Mouse (Mus musculus) kidney, postnatal 4 days (tissue): ENCODE data around the gene Cask.

Experiments
- DNase-seq, 2 experiments: peaks; one replicate each; pipeline ENCODE4 v3.0.0; 2021; ENCODE audit warnings: mixed read lengths in 2 of 2

The Cask gene

GRCm38 (mm10) chrX:13513864-13514263 lies 337.3 kb downstream of the Cask start:
- DNase-seq = no peak

DNA sequence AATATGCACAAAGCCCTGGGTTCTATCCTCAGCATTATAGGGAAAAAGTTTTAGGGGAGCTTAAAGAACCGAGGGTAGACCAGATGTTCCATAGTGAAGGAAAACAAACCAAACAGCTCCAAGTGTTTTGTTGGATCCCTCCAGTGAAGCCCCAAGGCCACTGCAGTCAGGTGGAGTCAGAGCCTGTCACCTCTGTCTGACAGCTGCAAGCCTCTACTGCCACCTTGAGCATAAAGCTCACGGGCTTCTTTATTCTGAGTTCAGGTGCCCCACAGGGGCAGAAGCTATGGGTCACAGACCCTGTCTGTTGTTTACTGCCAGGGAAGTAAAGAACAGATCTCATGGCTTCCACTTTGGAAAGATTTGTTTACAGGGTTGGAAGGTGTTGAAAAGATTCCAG lies 338.0 kb downstream of the Cask start:
- no peak for DNase-seq

- no peak for DNase-seq
Measured at GRCm38 (mm10) chrX:13506376-13506775, 344.8 kb downstream of the Cask start.

DNA sequence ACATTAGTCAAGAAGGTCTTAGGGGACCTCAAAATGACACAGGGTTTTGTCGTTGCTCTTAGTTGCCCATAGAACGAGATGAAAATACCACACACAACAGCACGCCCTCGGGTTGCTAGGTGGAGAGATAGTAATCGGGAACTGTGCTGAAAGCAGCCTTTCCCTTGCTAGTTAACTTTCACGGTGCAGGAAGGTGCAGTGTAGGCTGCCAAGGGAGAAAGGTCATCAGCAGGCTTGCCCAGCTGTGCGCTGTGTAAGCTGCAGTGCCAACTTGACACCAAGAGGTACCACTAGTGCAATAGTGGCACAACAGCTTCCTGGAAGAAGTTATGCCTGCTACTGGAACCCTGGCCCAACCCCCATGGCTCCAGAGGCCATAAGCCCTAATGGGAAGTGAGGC lies 346.8 kb downstream of the Cask start:
- no peak for DNase-seq

DNA sequence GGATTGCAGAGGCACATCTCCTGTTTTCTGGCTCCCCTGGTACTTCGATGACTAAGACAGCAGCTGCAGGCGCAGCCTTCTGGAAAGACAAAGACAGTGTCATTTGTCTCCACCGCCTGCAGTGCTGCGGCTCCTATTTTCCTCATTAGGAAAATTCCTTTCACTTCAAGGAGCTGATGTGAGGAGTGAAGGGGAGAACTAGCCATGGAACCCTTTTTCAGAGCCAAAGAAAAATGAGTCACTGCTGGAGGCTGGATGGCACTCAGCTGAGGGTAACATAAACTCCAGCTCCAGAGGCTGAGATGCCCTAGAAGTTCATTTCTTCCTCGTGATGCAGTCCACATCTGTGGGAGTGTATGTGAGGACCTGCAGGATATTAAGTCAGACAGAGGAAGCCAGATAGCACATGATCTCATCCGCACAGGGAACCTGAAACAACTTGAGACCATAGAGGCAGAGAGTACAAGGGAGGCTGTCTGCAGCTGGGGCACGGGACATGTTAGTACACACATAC lies 348.2 kb downstream of the Cask start:
- no peak for DNase-seq

DNA sequence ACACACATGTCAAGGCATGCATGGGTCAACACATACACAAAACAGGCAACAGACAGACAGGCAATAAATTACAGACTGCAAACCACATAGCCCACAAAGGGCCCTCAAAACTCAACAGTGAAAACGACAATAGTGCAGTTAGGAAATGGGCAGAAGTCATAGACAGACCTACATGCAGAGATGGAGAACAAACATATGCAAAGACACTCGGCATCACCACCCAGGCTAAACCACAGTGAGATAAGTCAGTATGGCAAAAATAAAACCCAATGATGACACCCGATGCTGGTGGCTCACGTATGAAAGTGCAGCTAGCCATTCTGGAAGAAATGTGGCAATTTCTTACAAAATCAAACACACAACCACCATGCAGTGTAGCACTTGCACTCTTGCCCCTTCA lies 350.9 kb downstream of the Cask start:
- no peak for DNase-seq

DNA sequence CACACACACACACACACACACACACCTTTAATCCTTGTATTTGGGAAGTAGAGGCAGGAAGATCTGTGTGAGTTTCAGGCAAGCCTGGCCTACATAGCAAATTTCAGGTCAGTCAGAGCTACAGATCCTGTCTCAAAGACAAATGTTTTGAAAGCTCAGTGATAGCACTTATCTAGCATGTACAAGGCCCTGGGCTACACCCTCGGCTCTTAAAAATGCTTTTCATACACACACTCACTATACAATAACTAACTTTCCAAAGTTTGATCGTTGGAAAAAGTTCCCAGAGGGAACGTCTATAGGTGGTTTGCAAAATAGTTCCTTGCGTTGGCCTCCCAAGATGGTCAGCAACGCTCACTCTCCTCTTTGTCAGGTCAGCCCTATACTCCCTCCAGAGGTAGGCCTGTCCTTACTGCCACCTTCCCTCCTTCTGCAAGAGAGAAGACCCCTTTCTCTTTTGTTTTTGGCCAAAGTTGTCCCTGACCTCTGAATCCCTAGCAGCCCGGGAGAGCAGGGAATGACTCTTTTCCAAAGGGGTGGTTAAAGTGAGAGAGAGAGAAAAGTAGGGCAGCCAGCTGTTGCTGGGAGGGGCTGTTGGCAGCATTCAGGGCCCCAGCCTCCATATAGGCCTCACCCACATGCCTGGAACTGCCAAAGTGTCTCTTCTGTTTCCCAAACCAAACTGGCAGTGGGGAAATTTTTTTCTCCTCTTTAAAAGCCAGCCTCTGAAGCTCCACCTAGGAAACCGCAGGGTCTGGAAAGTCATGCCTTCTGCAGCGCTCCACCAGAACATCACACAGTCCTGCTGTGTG lies 356.1 kb downstream of the Cask start:
- no peak for DNase-seq

DNA sequence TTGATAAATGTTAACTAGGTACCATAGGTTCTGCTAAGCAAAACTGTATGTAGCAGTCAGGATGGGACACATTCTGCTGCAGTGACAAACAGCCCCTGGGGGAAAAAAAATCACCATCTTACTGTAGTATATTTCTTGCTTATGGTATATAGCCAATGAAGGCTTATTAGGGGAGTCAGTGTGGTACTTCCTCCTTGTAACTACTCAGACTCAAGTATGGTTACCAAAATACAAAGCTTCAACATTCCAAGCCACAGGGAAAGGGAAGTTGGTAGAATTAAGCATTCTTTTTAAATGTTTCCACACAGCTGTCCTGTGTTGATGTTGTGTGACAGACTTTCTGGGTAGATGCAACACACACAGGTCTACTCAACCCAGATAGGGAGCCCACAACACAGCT lies 358.2 kb downstream of the Cask start:
- DNase-seq = no peak

- no peak for DNase-seq
Measured at GRCm38 (mm10) chrX:13490941-13491340, 360.2 kb downstream of the Cask start.

GRCm38 (mm10) chrX:13489761-13490160 lies 361.4 kb downstream of the Cask start:
- no peak for DNase-seq

DNA sequence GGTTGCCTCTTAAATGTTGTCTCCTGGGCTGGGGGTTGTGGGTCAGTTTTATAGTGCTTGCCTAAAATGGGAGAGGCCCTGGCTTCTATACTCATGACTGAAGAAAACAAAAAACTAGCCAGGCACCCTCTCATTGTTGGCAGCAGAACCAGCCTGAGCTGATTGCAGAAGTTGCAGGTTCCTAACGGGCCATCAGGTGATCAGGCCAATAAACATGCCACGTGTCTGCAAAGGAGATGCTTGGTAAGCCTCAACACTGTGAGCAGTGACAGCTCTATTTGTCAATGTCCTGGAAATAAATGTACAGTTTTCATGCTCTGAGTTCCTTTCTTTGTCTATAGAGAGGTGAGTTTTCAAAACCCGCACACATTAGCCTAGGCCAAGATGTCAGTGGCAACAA lies 362.2 kb downstream of the Cask start:
- DNase-seq = no peak

- no peak for DNase-seq
Measured at GRCm38 (mm10) chrX:13484447-13484846, 366.7 kb downstream of the Cask start.

DNA sequence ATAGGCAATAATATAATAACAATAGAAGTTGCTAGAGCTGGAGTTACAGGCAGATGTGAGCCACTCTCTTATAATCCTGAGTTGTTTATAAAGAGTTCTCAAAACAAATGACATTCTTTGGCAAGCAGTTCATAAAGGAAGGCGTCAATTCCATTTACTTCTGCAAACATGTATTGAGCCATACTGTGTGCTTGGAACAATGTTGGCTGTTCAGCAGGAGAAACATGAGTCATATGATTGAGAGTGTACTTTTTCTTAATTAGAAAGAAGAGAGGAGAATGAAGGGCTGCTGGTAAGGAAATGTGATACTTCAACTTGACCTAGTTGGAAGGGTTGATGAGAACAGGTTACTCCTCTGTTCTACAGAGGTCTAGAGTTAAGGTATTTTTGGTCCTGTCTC lies 368.6 kb downstream of the Cask start:
- DNase-seq = no peak

DNA sequence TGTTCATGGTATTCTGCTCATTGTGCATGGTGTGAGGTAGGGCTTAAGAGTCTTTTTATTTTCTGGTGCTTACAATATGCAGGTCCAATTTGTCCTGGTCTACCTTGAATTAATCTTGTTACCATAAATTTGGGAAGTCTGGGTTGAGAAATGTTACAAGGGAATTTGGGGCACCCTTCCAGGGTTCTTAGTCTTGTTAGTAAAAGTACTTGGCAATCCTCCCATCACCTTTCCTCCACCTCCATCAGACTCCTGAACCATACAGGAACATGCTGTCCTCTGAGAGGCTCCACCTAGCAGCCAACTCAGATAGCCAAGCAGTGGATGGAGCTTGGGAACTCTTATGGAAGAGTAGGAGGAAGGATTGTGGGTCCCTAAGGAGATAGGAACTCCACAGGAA lies 371.6 kb downstream of the Cask start:
- DNase-seq = no peak

- no peak for DNase-seq
Measured at GRCm38 (mm10) chrX:13478298-13478697, 372.9 kb downstream of the Cask start.

GRCm38 (mm10) chrX:13477596-13477995 lies 373.6 kb downstream of the Cask start:
- no peak for DNase-seq

DNA sequence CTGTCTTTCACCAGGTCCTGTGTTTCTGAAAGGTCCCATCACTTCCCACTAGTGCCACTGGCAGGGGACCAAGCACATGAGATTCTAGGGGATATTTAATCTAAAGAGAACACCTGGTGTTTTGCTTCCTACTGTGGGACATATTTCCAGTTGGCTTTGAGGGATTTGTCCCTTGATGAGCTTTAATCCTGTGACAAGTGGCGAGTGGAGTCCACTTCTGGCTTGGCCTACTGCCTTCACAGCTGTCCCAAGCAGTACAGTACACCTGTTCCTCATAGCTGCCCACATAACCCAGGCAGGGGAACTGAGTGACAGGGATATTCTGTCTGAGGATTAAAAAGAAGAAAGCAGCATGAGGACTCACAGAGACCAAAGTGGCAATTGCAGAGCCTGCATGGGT lies 375.8 kb downstream of the Cask start:
- DNase-seq = no peak

DNA sequence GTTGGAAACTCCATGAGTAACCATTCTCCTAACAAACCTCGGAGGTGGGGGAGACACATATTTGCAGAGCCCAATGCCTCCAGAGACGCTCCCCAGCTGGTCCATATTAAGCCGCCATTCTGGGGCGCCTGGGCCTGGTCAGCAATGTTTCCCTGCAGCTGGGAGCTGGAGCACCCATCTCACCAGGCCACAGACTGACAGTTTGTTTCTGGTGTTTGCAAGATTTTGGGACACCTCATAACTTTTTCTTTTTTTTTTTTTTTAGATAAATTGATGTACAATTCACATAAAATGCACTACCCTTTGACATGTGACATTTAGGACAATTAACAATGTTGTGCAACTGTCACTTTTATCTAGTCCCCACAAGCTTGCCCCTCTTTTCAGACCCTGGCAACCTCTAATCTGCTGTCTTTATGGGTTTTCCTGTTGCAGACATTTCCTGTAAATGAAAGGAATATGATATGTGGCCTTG lies 378.4 kb downstream of the Cask start:
- DNase-seq = peak; percentile 35 to 36

GRCm38 (mm10) chrX:13471925-13472324 lies 379.2 kb downstream of the Cask start:
- DNase-seq = no peak

- peak; percentile 7 to 27 for DNase-seq
Measured at GRCm38 (mm10) chrX:13469160-13470116, 381.7 kb downstream of the Cask start.

- no peak for DNase-seq
Measured at GRCm38 (mm10) chrX:13467121-13467571, 384.0 kb downstream of the Cask start.
